Mouse (Mus musculus) heart, adult 2 months (tissue): ENCODE data around the gene Dlg5.

Experiments used
- CTCF ChIP-seq: fragments of 200-600 bp; IDR thresholded peaks from 2 replicates; pipeline ENCODE4 v1.8.1; 2022; ENCODE audit warnings: antibody characterized with exemption, mild to moderate bottlenecking, moderate library complexity
- EP300 ChIP-seq: fragments of 200-500 bp; IDR thresholded peaks from 2 replicates; pipeline ENCODE4 v1.6.1; 2011; ENCODE audit warnings: low read depth, low read length, control low read depth; ENCODE audit not compliant: insufficient read depth
- POLR2A ChIP-seq: fragments of 200-500 bp; IDR thresholded peaks from 2 replicates; pipeline ENCODE4 v1.6.1; 2011; ENCODE audit warnings: mild to moderate bottlenecking, low read depth, low read length, control low read depth; ENCODE audit not compliant: insufficient read depth

DNA sequence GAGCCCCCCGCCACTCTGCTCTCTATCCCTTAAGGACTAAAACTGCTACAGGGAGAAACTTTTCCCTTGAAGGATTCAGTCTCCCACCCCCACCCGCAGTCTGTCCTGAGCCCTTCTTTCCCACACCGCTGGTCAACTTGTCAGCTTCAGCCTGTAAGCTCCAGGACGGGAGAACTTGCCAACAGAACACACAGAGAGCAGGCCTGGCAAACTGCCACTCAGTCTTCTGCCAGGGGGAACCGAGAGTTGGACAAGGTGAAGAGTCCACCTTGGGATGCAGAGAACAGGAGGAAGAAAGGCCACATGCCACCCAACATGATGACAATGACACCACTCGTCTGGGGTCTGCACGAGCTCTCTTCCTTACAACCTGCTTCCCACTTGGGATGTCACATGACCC is 56.1 kb downstream of the Dlg5 start:
- TF ChIP-seq POLR2A (no peak), CTCF (no peak), EP300 (no peak)
